Mouse (Mus musculus): ENCODE data around the gene Rnft1. TPM values are rescaled to one million over a fixed set of nuclear protein-coding genes. Genes with fewer than 3 reads are reported as not detected.
"Not testable (repeated sequence)": the region's sequence is repeated elsewhere in the genome, so short reads cannot be mapped to it uniquely, and the experiment has no call there.

The Rnft1 gene
- polyA plus RNA-seq, 1 experiment from 2014 or later = 61.3 TPM

- H3K4me3 ChIP-seq (replicated peaks) = no peak overlapping the region
- WGBS = 64% methylated on average over 1 of the region's 1 CpGs
- ATAC-seq = no peak
- no peaks in the 10 kb centered on the region for H3K4me1 ChIP-seq (replicated peaks)
- no peak overlapping the region for H3K4me2 ChIP-seq (replicated peaks)
- H3K9ac ChIP-seq = no peak overlapping the region
- H3K36me3 ChIP-seq = peaks cover 4% of the 10 kb centered on the region
- H3K9me3 ChIP-seq = no peaks in the 10 kb centered on the region
- H3K27ac ChIP-seq = no peak overlapping the region
- H3K27me3 ChIP-seq (replicated peaks) = no peaks in the 10 kb centered on the region
Measured at GRCm38 (mm10) chr11:86532834-86533233, 48.4 kb downstream of the Rnft1 start.

GRCm38 (mm10) chr11:86533302-86533701, 48.8 kb downstream of the Rnft1 start:
- not testable (repeated sequence) for H3K27me3 ChIP-seq (replicated peaks); H3K4me1 ChIP-seq (replicated peaks); H3K9me3 ChIP-seq; H3K27ac ChIP-seq; H3K4me2 ChIP-seq (replicated peaks); H3K4me3 ChIP-seq (replicated peaks); H3K9ac ChIP-seq; H3K36me3 ChIP-seq; ATAC-seq
- 91% methylated on average over 6 of the region's 6 CpGs for WGBS

- no peak overlapping the region for H3K4me2 ChIP-seq (replicated peaks)
- H3K36me3 ChIP-seq = peaks cover 4% of the 10 kb centered on the region
- WGBS = 88% methylated on average over 5 of the region's 5 CpGs
- ATAC-seq = no peak
- H3K4me3 ChIP-seq (replicated peaks) = no peak overlapping the region
- H3K4me1 ChIP-seq (replicated peaks) = no peaks in the 10 kb centered on the region
- no peak overlapping the region for H3K27ac ChIP-seq
- no peak overlapping the region for H3K9ac ChIP-seq
- no peaks in the 10 kb centered on the region for H3K27me3 ChIP-seq (replicated peaks)
- no peaks in the 10 kb centered on the region for H3K9me3 ChIP-seq
Measured at GRCm38 (mm10) chr11:86534201-86534910, 49.9 kb downstream of the Rnft1 start.

GRCm38 (mm10) chr11:86538786-86539185, 54.3 kb downstream of the Rnft1 start:
- Histone ChIP-seq H3K9ac (no peak overlapping the region), H3K27me3 (replicated peaks) (no peaks in the 10 kb centered on the region), H3K4me3 (replicated peaks) (no peak overlapping the region), H3K27ac (no peak overlapping the region), H3K9me3 (no peaks in the 10 kb centered on the region), H3K4me1 (replicated peaks) (0 out of 2 replicates have a peak, but pooled peaks cover 4% of the 10 kb centered on the region), H3K36me3 (0 out of 2 replicates have a peak, but pooled peaks cover 3% of the 10 kb centered on the region), H3K4me2 (replicated peaks) (no peak overlapping the region)
- 97% methylated on average over 4 of the region's 4 CpGs for WGBS
- no peak for ATAC-seq

- no peaks in the 10 kb centered on the region for H3K27me3 ChIP-seq (replicated peaks)
- H3K36me3 ChIP-seq = 0 out of 2 replicates have a peak, but pooled peaks cover 3% of the 10 kb centered on the region
- no peak overlapping the region for H3K4me3 ChIP-seq (replicated peaks)
- H3K27ac ChIP-seq = no peak overlapping the region
- no peak overlapping the region for H3K9ac ChIP-seq
- no peak overlapping the region for H3K4me2 ChIP-seq (replicated peaks)
- no peak for ATAC-seq
- no peaks in the 10 kb centered on the region for H3K9me3 ChIP-seq
- 0 out of 2 replicates have a peak, but pooled peaks cover 4% of the 10 kb centered on the region for H3K4me1 ChIP-seq (replicated peaks)
- 87% methylated on average over 6 of the region's 6 CpGs for WGBS
Measured at GRCm38 (mm10) chr11:86539716-86540475, 55.4 kb downstream of the Rnft1 start.

- Histone ChIP-seq H3K36me3 (0 out of 2 replicates have a peak, but pooled peaks cover 3% of the 10 kb centered on the region), H3K27ac (no peak overlapping the region), H3K4me1 (replicated peaks) (0 out of 2 replicates have a peak, but pooled peaks cover 4% of the 10 kb centered on the region), H3K9me3 (no peaks in the 10 kb centered on the region), H3K4me2 (replicated peaks) (no peak overlapping the region), H3K27me3 (replicated peaks) (no peaks in the 10 kb centered on the region), H3K9ac (no peak overlapping the region), H3K4me3 (replicated peaks) (no peak overlapping the region)
- WGBS = 92% methylated on average over 2 of the region's 2 CpGs
- ATAC-seq = no peak
Measured at GRCm38 (mm10) chr11:86540476-86540845, 56.0 kb downstream of the Rnft1 start.

- no peak overlapping the region for H3K4me3 ChIP-seq (replicated peaks)
- H3K4me1 ChIP-seq (replicated peaks) = 0 out of 2 replicates have a peak, but pooled peaks cover 10% of the 10 kb centered on the region
- no peak overlapping the region; the same call in 1 of the 2 replicates for H3K9ac ChIP-seq
- no peaks in the 10 kb centered on the region for H3K27me3 ChIP-seq (replicated peaks)
- 88% methylated on average over 1 of the region's 1 CpGs for WGBS
- H3K27ac ChIP-seq = no peak overlapping the region
- H3K9me3 ChIP-seq = no peaks in the 10 kb centered on the region
- ATAC-seq = no peak
- peak overlapping the region; percentile 75 for H3K4me2 ChIP-seq (replicated peaks)
- 0 out of 2 replicates have a peak, but pooled peaks cover 3% of the 10 kb centered on the region for H3K36me3 ChIP-seq
Measured at GRCm38 (mm10) chr11:86542851-86543250, 58.4 kb downstream of the Rnft1 start.

GRCm38 (mm10) chr11:86543960-86544638, 59.6 kb downstream of the Rnft1 start:
- no peaks in the 10 kb centered on the region for H3K9me3 ChIP-seq
- WGBS = under 1% methylated on average over 48 of the region's 50 CpGs
- peak overlapping the region; percentile 87 for H3K9ac ChIP-seq
- H3K4me3 ChIP-seq (replicated peaks) = peak overlapping the region; percentile 78
- 0 out of 2 replicates have a peak, but pooled peaks cover 10% of the 10 kb centered on the region for H3K4me1 ChIP-seq (replicated peaks)
- H3K36me3 ChIP-seq = 0 out of 2 replicates have a peak, but pooled peaks cover 3% of the 10 kb centered on the region
- H3K27ac ChIP-seq = peak overlapping the region; percentile 75
- peak overlapping the region; percentile 75 for H3K4me2 ChIP-seq (replicated peaks)
- ATAC-seq = peak; percentile 83
- no peaks in the 10 kb centered on the region for H3K27me3 ChIP-seq (replicated peaks)

GRCm38 (mm10) chr11:86544639-86545299, 60.3 kb downstream of the Rnft1 start, which contains the start of the genes Rps6kb1 and Tubd1:
TSS of gene Rps6kb1 (minus strand) at chr11:86544805.
TSS of gene Tubd1 (plus strand) at chr11:86544991.
- peak; percentile 99 for ATAC-seq
- H3K9ac ChIP-seq = peak within 1 kb of the TSS; percentile 87
- H3K4me3 ChIP-seq (replicated peaks) = peak within 1 kb of the TSS; percentile 78
- peak within 1 kb of the TSS; percentile 75 for H3K27ac ChIP-seq
- H3K27me3 ChIP-seq (replicated peaks) = no peaks in the 10 kb centered on the region
- peak within 1 kb of the TSS; percentile 75 for H3K4me2 ChIP-seq (replicated peaks)
- 0 out of 2 replicates have a peak, but pooled peaks cover 10% of the 10 kb centered on the region for H3K4me1 ChIP-seq (replicated peaks)
- H3K9me3 ChIP-seq = no peaks in the 10 kb centered on the region
- WGBS = under 1% methylated on average over 43 of the region's 43 CpGs
- H3K36me3 ChIP-seq = 0 out of 2 replicates have a peak, but pooled peaks cover 3% of the 10 kb centered on the region

GRCm38 (mm10) chr11:86545556-86545955, 61.1 kb downstream of the Rnft1 start:
- 0 out of 2 replicates have a peak, but pooled peaks cover 10% of the 10 kb centered on the region for H3K4me1 ChIP-seq (replicated peaks)
- H3K27ac ChIP-seq = peak overlapping the region; percentile 42; the same call in 1 of the 2 replicates
- H3K27me3 ChIP-seq (replicated peaks) = no peaks in the 10 kb centered on the region
- H3K4me3 ChIP-seq (replicated peaks) = peak overlapping the region; percentile 78
- H3K9ac ChIP-seq = peak overlapping the region; percentile 38
- ATAC-seq = no peak
- H3K9me3 ChIP-seq = no peaks in the 10 kb centered on the region
- H3K4me2 ChIP-seq (replicated peaks) = peak overlapping the region; percentile 54
- WGBS = 81% methylated on average over 8 of the region's 8 CpGs
- 0 out of 2 replicates have a peak, but pooled peaks cover 3% of the 10 kb centered on the region for H3K36me3 ChIP-seq

- Histone ChIP-seq H3K27ac (no peak overlapping the region), H3K4me2 (replicated peaks) (no peak overlapping the region), H3K27me3 (replicated peaks) (no peaks in the 10 kb centered on the region), H3K4me3 (replicated peaks) (no peak overlapping the region), H3K9me3 (no peaks in the 10 kb centered on the region), H3K9ac (no peak overlapping the region), H3K4me1 (replicated peaks) (0 out of 2 replicates have a peak, but pooled peaks cover 10% of the 10 kb centered on the region), H3K36me3 (no peaks in the 10 kb centered on the region)
- 100% methylated on average over 1 of the region's 1 CpGs for whole genome bisulfite sequencing
- ATAC-seq = no peak
Measured at GRCm38 (mm10) chr11:86547412-86547811, 63.0 kb downstream of the Rnft1 start.

All from intestine, embryonic 15.5 days (tissue).